Mouse (Mus musculus) ES-Bruce4 (cell line): ENCODE data around the gene Ebp.

Experiments
- CTCF ChIP-seq: IDR thresholded peaks from one replicate; pipeline ENCODE4 v1.8.1; 2011; ENCODE audit warnings: low read depth, low read length
- EP300 ChIP-seq: IDR thresholded peaks from 2 replicates; pipeline ENCODE4 v1.6.1; 2011; ENCODE audit warnings: low read depth, low read length; ENCODE audit not compliant: insufficient read depth

- TF ChIP-seq EP300 = no peak
- no peak for TF ChIP-seq CTCF
Measured at GRCm38 (mm10) chrX:8206694-8207197, 13.4 kb upstream of the Ebp start.
